Mouse (Mus musculus) adrenal gland, adult 2 months (tissue): ENCODE results near the gene Olfr214. TPM values are rescaled to one million over a fixed set of nuclear protein-coding genes. Genes with fewer than 3 reads are reported as not detected.
"Not testable (repeated sequence)": the region's sequence is repeated elsewhere in the genome, so short reads cannot be mapped to it uniquely, and the experiment has no call there.

Experiments
- DNase-seq: peaks from one replicate; pipeline ENCODE4 v3.0.0; 2021
- long read RNA-seq: library from polyadenylated mRNA; stranded (forward); transcript quantifications from one replicate; pipeline ENCODE4 v2.0.0, GENCODE M21; 2021
- polyA plus RNA-seq: library from polyadenylated mRNA; depleted of rRNA; stranded (reverse); fragments of >200 nt; gene quantifications from 2 replicates; pipeline ENCODE4 v1.2.3, GENCODE M21; 2012; rRNA removed
- total RNA-seq, 2 experiments: library from RNA; stranded (reverse); gene quantifications; 2 replicates each; pipeline ENCODE4 v1.2.3; 2021

The Olfr214 gene
- total RNA-seq = not detected
- not detected in 2 replicates for polyA plus RNA-seq
- long read RNA-seq = 0 reads

DNA sequence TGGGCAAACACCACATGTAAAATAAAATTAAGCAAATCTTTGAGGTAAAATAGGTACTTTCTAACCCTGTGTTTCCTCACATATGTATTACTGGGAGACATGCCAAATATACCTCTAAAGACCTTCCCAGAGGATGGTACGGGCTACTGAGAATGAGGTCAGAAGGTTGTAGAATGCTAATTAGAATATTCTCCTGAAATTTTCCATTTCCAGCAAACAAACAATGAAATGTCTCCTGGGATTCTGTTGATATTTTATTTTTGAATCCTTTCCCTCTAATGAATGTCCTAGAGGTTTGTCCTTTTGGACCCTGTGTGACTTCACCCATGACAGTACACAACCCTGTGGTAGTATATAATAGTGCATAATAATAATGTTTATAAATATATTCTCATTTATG lies at the start of gene Olfr214:
Gene Olfr214 (plus strand): TSS at position 301 of the 400 bp plus-strand sequence.
- no peak for DNase-seq

- DNase-seq = not testable (repeated sequence)
Measured at GRCm38 (mm10) chr6:116506302-116507003, 47.6 kb upstream of the Olfr214 start, which contains the start of gene Olfr212. TSS of gene Olfr212 (plus strand) at chr6:116506516.

DNA sequence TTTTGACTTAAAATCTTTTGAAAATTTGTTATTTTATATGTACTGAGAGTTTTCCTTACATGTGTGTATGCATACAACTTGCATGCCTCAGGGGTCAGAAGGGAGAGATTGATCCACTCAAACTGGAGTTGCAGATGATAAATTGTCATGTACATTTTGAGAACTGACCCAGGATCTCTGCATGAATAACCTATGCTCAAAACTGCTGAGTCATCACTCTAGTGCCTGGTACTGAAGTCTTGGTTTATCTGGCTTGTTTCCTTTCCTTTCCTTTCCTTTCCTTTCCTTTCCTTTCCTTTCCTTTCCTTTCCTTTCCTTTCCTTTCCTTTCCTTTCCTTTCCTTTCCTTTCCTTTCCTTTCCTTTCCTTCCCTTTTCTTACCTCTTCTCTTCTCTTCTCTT lies 39.2 kb upstream of the Olfr214 start:
- no peak for DNase-seq

DNA sequence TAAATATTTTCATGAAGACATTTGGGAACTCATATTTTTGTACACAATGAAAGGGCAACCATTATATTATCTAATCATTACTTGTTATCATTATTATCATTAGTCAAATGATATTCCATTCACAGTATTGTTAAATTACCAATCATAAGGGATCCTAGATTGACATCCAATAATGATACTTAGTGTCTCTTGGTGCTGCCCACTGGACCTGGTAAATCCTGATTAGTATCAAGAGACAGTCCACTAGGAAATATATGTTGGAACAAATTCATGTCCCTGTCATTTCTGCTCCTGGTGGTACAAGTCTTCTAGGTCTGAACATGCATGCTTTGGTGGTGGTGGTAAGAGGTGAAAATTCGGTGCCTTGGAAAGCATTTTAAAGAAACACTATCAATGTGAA lies 15.9 kb upstream of the Olfr214 start, which contains the start of gene Olfr213:
Gene Olfr213 (plus strand): TSS at position 301 of the 400 bp plus-strand sequence.
- DNase-seq = no peak

DNA sequence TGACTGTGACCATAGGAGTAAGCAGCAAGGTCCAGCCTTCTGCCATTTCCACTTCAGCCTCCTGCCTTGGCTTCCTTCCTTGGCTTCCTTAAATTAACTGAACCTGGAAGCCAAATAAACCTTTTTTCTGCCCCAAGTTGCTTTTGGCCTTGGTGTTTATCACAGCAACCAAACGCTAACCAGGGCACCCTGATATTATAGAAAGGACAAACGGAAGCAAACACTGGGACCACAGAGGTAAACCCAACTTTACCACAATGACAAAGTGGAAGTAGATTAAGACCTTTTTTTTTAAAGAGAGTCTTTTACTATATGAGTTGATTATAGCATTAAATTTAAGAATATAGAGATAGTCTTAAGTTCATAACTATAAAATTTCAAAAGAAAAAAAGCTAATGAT lies 11.5 kb upstream of the Olfr214 start:
- DNase-seq = no peak

DNA sequence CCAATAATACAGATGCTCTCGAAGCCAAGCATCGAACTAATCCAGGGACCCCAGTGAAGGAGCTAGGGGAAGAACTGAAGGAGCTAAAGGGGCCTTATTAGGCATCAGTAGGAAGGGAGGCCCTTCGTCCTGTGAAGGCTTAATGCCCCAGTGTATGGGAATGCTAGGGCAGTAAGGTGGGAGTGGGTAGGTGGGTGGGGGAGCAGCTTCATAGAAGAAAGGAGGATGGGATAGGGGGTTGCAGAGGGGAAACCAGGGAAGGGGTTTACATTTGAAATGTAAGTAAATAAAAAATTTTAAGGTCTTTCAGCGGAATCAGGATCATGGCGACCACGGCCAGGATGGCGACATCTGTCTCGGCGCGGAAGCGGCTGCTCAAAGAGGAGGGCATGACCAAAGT lies 3.2 kb upstream of the Olfr214 start, which contains the start of gene Gm5580:
Gene Gm5580 (plus strand): TSS at position 301 of the 400 bp plus-strand sequence.
- not testable (repeated sequence) for DNase-seq

DNA sequence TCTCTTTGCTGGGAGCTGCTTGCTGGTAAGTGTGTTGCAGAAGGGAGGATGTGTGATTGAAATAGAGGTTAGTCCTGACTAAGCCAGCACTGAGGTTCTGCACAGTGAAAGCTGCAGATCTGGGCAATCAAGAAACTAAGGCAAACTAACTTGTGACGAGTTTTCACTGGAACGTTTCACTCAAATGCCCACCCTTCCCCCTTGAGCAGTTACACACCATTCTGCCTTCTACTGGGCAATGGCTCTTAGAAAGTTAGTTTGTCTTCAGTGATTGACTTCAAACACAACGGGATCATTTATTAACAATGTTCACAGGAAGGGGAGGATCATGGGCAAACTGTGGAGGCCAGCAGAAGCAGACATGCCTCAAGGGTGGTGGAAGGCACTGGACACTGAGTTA lies 917 bp downstream of the Olfr214 start:
- DNase-seq = no peak

DNA sequence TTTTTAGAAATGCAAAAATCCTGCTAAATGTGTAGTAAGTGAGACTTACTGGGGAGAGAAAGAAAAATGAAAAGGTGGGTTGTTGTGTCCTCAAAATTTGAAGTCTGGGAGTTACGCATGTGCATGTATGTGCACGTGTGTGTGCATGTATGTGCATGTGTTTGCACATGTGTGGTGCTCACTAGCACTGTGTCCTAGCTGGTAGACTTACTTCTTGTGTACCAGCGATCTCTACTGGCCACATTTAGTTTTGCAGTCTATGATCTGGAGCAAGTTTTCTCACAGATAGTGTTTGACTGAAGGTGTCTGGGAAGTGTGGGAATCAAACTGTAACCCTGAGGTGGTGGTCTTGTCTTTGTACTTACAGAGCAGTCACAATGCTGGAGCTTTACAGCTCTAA lies 15.8 kb downstream of the Olfr214 start:
- peak; percentile 15 for DNase-seq

GRCm38 (mm10) chr6:116584095-116584494 lies 30.1 kb downstream of the Olfr214 start, which contains the start of gene Olfr215:
TSS of gene Olfr215 (minus strand) at chr6:116584195.
- no peak for DNase-seq

DNA sequence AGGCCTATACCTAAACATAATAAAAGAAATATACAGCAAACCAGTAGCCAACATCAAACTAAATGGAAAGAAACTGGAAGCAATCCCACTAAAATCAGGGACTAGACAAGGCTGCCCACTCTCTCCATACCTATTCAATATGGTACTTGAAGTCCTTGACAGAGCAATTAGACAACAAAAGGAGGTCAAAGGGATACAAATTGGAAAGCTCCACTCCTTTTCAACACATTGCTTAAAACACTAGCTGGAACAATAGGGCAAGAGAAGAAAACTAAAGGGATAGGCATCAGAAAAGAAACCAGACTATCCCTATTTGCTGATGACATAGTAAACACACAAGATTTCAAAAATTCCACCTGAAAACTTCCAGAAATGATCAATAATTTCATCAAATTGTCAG lies 46.9 kb downstream of the Olfr214 start:
- not testable (repeated sequence) for DNase-seq

DNA sequence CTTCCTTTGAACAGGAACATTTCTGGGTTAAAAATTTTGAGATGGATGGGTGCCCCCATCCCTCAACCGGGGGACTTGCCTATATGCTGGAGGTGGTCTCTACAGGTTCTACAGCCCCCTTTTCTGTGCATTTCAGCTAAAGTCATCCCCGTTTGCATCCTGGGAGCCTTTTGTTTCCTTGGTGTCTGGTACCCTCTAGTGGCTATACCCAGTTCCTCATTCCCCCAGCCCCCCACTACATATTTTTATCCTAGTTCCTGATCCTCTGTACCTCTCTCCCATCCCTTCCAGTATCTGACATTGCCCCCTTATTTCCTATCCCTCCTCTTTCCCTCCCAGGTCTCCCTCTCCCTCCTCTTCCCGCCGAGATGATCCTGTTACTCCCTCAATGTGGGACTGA lies 53.2 kb downstream of the Olfr214 start:
- no peak for DNase-seq

Other genes starting within 250 kb of the Olfr214 start
- 10 to 100 TPM; 52.9 to 69.4 TPM for gene March8, start 216.2 kb upstream of the Olfr214 start, total RNA-seq
- 81.0 and 98.0 TPM in 2 replicates for gene March8, start 216.2 kb upstream of the Olfr214 start, polyA plus RNA-seq
- gene Alox5, start 93.1 kb upstream of the Olfr214 start, total RNA-seq = 1 to 10 TPM; 1.3 to 2.2 TPM
- gene Alox5, start 93.1 kb upstream of the Olfr214 start, polyA plus RNA-seq = 1.4 and 1.8 TPM in 2 replicates
- not detected for gene Olfr211, start 65.1 kb upstream of the Olfr214 start, total RNA-seq
- not detected in 2 replicates for gene Olfr211, start 65.1 kb upstream of the Olfr214 start, polyA plus RNA-seq
- under 1 TPM in 1 of 2 experiments, not detected in 1; 0.21 TPM for gene Olfr212, start 47.7 kb upstream of the Olfr214 start, total RNA-seq
- gene Olfr212, start 47.7 kb upstream of the Olfr214 start, polyA plus RNA-seq = not detected in 2 replicates
- not detected for gene Olfr213, start 15.8 kb upstream of the Olfr214 start, total RNA-seq
- gene Olfr213, start 15.8 kb upstream of the Olfr214 start, polyA plus RNA-seq = not detected in 2 replicates
- gene Gm5580, start 3.1 kb upstream of the Olfr214 start, total RNA-seq = 1 to 10 TPM; 2.2 to 3.0 TPM
- gene Gm5580, start 3.1 kb upstream of the Olfr214 start, polyA plus RNA-seq = 0.09 TPM in 1 of 2 replicates, not detected in the other
- not detected for gene Olfr215, start 30.0 kb downstream of the Olfr214 start, total RNA-seq
- gene Olfr215, start 30.0 kb downstream of the Olfr214 start, polyA plus RNA-seq = not detected in 2 replicates
- gene Zfp422, start 74.8 kb downstream of the Olfr214 start, total RNA-seq = 10 to 100 TPM; 14.8 to 22.9 TPM
- gene Zfp422, start 74.8 kb downstream of the Olfr214 start, polyA plus RNA-seq = 5.0 and 6.6 TPM in 2 replicates
- 10 to 100 TPM in 1 of 2 experiments, 1 to 10 TPM in 1; 3.8 to 13.4 TPM for gene Depp1, start 96.4 kb downstream of the Olfr214 start, total RNA-seq
- 16.6 and 22.8 TPM in 2 replicates for gene Depp1, start 96.4 kb downstream of the Olfr214 start, polyA plus RNA-seq
- gene Rassf4, start 119.7 kb downstream of the Olfr214 start, total RNA-seq = 1 to 10 TPM; 3.9 to 7.4 TPM
- 2.3 TPM in 2 replicates for gene Rassf4, start 119.7 kb downstream of the Olfr214 start, polyA plus RNA-seq
- gene Tmem72, start 162.7 kb downstream of the Olfr214 start, total RNA-seq = under 1 TPM; 0.03 to 0.06 TPM
- gene Tmem72, start 162.7 kb downstream of the Olfr214 start, polyA plus RNA-seq = under 0.01 TPM in 1 of 2 replicates, not detected in the other